Mouse (Mus musculus) megakaryocyte, adult 5-6 weeks (primary cell): ENCODE measurements around the gene Lrsam1. TPM values are rescaled to one million over a fixed set of nuclear protein-coding genes. Genes with fewer than 3 reads are reported as not detected.

Experiments
- ATAC-seq: 2 replicates; pipeline ENCODE4 v1.8.0; 2016; ENCODE audit warnings: mild to moderate bottlenecking, inconsistent platforms; ENCODE audit not compliant: poor library complexity, severe bottlenecking
- total RNA-seq, 2 experiments: library from RNA; stranded (forward) in 1 of 2; stranded (reverse) in 1 of 2; fragments of 153-499, 151-499 nt in 1 of 2; fragments of 221-1000, 200-1000 nt in 1 of 2; gene quantifications; 2 replicates each; pipeline versions ENCODE4 v1.2.3 to v1.2.4; 2015 to 2017

Gene Lrsam1
- total RNA-seq, 2 experiments from 2014 or later, result 5.5 to 7.2 TPM

GRCm38 (mm10) chr2:32968024-32968614 is 6.7 kb upstream of the Lrsam1 start:
- ATAC-seq, result no peak

DNA sequence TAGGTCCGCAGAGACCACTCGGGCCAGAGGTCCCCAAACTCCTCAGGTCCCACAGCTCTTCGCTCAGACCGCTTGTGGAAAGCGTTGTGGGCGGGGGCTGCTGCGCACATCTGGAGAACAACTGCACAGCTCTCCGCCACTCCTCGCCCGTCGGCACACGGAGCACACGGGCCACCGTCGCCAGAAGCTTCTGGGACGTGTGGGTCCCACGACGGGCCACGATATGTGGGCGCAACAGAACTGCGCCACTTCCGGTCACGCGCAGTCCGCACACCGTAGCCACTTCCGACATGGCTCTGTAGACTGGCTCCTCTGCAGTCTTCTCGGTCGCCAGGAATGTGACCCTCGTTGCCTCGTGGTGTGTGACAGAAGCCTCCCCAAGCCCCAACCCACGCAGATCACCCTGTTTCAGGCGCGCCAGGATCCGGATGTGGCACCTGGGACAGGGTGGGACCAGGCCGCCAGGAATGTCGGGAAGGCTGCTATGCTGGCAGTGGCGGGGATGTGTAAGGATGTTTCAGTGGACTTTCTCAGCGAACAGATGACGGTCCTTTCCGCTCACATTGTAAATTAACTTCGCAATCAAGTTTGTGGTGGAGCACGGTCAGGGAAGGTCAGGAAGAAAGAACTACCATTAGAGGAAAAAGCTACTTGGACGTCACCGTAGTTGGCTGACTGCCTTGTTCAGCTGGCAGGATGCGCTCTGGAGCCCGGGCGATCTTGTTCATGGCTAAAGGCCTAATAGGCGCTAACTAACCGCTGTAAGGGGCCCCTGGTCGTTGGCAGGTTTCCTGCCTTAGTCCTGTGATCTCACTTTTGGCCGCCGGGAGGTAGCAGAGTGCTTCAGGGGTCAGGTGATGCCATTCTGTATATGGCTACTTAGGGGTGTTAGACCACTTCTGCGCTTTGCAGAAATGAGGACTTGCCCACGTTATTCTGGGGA is 5.5 kb upstream of the Lrsam1 start:
- ATAC-seq, result peak; percentile 92

DNA sequence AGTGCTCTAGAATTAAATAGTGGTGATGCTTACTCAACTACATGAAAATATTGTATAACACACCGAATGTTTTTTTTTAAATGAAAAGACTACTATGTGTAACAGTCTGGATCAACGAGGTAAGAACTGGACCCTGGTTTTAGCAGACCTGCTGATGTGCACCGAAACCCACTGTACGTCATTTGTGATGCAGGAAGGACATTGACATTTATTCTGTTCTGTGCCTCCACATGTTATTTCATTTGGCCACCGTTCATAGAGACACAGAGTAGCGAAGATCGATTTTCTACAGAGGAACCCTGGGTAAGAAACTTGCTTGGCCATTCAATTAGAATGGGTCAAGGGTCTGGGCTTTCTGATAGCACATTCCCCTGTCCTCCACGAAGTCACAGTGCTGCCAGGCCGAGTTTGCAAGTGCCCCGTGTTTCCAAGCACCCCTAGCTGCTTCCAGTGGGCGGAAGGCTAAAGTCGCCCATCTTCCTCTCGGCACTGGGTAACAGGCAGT is 4.8 kb upstream of the Lrsam1 start:
- ATAC-seq, result no peak; the same call in 1 of the 2 replicates

DNA sequence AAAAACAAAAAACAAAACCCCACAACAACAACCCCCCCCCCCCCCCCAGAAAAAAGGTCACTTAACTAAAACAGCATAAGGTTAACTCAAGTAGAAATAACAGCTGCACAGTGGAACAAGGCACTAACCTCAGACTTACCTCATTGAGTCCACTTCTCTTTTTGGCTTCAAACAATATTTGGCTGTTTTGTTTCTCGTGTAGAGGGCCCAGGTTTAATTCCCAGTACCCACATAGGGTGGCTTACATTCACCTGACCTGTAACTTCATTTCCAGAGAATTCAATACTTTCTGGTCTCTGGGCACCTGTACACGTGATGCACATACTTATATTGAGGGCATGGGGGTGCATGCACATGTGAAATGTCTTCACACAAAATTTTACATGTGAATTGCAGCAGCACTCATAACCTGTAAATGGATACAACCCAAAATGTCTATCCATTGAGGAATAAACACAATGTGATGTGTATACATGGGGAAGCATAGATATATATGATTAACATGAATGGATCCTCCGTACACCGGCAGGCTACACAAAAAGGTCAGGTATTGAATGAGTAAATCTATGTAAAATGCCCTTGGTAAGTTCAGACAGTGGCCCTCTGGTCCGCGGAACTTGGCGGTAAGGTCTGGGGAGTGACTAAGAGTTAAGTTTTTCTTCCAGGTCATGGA is 4.2 kb upstream of the Lrsam1 start:
- ATAC-seq, result no peak

- no peak for ATAC-seq
Observed at GRCm38 (mm10) chr2:32964659-32965457, 3.4 kb upstream of the Lrsam1 start.

GRCm38 (mm10) chr2:32963981-32964380 is 2.6 kb upstream of the Lrsam1 start:
- no peak for ATAC-seq

- no peak for ATAC-seq
Observed at GRCm38 (mm10) chr2:32963544-32963943, 2.1 kb upstream of the Lrsam1 start.

- ATAC-seq, result no peak
Observed at GRCm38 (mm10) chr2:32962875-32963220, 1.4 kb upstream of the Lrsam1 start.

GRCm38 (mm10) chr2:32962062-32962874 is 854 bp upstream of the Lrsam1 start:
- ATAC-seq, result no peak

DNA sequence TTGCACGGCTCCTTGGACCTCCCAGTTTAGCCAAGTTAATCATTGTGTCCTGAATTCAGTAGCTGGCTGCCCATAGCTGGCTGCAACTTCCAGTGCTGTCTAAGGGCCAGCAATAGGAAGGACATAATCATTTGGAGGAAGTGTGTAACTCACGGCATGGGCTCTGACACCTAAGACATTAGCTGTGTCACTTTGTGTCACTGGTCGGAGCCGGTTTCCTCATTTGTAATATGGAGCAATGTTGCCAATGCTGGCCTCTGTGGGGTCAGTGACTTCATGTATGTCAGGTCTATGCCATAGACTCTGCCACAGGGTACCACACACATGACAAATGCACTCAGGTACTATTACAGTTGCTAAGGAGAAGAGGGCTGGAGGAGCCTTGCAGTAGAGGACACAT is 1.1 kb downstream of the Lrsam1 start:
- ATAC-seq, result peak; percentile 74

DNA sequence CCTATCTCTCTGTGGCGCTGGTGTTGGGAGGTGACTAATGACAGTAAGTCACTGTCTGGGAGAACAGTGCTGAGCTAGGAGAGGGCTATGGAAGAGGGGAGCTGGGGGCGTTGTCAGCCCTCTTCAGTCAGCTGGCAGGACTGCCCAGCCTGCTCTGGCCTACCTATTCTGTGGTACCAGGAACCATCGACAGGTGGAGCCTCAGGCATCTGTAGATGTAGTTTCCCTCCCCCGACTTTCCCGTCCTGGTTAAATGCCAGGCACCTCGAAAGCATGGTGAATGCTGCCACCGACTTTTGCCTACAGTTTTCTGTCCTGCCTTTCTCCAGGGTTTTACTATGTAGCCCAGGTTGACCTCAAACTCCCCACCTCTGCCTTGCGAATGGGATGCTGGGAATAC is 4.1 kb downstream of the Lrsam1 start:
- no peak for ATAC-seq

DNA sequence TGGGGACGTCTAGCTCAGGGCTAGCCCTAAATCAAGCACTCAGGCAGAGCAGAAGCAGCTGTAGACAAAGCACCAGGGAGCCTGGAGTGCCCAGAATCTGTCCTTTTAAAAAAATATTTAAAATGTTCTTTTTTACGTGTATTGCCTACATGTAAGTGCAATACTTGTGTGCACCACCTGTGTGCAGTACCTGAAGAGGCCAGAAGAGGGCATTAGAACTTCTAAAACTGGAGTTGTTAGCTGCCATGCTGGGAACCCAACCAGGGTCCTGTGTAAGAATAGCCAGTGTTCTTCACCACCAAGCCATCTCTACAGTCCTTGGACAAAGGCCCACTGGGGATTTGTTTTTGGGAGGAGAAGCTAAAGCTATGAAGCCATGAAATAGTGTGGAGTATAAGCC is 6.8 kb downstream of the Lrsam1 start:
- no peak for ATAC-seq

DNA sequence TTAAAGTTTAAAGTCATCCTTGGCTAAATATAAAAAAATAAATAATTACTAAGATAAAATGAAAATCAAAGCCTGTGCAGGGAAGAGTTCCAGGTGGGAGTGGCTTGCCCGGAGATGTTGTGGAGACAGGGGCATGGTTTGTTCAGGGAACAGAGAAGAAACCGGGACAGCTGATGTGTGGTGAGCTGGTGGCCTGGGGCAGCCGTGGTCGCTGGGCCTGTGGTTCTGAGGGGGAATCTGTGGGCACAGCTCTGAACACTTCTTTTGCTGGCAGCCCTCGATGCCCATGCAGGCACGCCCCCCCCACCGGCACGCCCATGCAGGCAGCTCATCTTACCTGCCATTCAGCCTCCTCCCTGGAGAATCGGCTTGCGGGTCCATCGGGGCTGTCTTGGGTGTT is 14.0 kb downstream of the Lrsam1 start:
- no peak for ATAC-seq

DNA sequence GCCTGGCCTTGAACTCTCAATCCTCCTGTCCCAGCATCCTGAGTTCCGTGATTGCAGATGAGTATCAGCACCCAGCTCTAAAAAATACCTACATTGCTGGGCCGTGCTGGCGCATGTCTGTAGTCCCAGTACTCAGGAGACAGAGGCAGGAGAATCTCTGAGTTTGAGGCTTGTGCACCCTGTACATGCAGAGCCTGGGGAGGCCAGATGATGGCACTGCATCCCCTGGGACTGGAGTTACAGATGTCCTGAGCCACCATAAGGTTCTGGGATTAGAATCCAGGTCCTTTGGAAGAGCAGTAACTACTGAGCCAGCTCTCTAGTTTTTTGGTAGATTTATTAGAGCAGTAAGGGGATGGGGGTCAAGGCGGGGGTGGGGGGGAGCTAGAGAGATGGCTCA is 20.9 kb downstream of the Lrsam1 start:
- no peak for ATAC-seq

DNA sequence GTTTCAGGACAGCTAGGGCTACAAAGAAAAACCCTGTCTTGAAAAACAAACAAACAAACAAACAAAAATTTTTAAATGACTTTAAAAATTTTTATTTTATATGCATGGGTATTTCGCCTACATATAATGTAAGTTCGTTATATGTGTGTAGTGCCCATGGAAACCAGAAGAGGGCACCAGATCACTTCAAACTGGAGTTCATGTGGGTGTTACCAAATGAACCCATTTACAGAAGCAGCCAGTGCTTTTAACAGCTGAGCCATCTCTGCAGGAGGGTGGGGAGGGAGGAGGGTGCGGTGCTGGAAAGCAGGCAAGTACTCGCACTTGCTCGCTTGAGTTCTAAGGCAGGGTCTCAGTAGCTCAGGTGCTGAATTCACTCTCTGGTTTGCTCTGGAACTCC is 22.0 kb downstream of the Lrsam1 start:
- peak; percentile 84 for ATAC-seq

DNA sequence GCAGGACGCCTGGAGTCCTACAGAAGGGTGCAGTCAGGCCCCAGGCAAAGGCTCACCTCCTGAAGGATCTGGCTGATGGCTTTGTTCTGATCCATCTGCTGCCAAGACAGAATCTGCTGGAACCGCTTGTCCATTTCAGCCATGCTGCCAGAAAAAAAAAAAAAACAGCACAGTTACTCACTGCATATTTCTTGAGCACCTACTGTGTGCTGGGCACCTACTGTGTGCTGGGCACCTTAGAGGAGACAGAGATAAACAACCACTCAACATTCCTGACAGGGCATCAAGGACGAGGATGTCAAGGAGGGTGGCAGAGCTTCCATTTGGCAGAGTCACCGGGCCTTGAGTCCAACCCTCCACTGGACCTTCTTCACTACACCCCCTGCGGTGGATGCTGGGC is 22.7 kb downstream of the Lrsam1 start:
- ATAC-seq, result no peak

GRCm38 (mm10) chr2:32931730-32932129 is 29.7 kb downstream of the Lrsam1 start:
- peak; percentile 43; the same call in 1 of the 2 replicates for ATAC-seq

GRCm38 (mm10) chr2:32928947-32929829 is 32.2 kb downstream of the Lrsam1 start:
- no peak for ATAC-seq
